Mouse (Mus musculus): ENCODE measurements at regions not wholly inside any gene's neighbourhood (a gene's known extent, or its start where the extent isn't known, plus 50 kb on each side); places are given as distances from the start of the nearest gene placed in this dataset.

GRCm38 (mm10) chr12:43852246-43852645 is 357.9 kb downstream of the Dnajb9 start:
- no peak for DNase-seq (ENCODE audit: low spot score in 2 of 2)

GRCm38 (mm10) chr12:43851264-43852009 is 358.7 kb downstream of the Dnajb9 start:
- no peak for DNase-seq (ENCODE audit: low spot score in 2 of 2)
- intact Hi-C loops (cut with DNase I): no loop called here

More at GRCm38 (mm10) chr12:43852246-43852645, 357.9 kb downstream of the Dnajb9 start:
- intact Hi-C loops (cut with DNase I): no loop called here

- DNase-seq (ENCODE audit: low spot score in 2 of 2): no peak
- intact Hi-C loops (cut with DNase I): no loop called here
These were observed 366.1 kb downstream of the Dnajb9 start for GRCm38 (mm10) chr12:43843907-43844537.

- no peak for DNase-seq (ENCODE audit: low spot score in 2 of 2)
- intact Hi-C loops (cut with DNase I): no loop called here
These were observed 378.1 kb downstream of the Dnajb9 start for GRCm38 (mm10) chr12:43831976-43832375.

GRCm38 (mm10) chr12:43828641-43829040 is 381.5 kb downstream of the Dnajb9 start:
- DNase-seq (ENCODE audit: low spot score in 2 of 2): no peak
- intact Hi-C loops (cut with DNase I): loop anchor here (5.0 kb wide), 1 partner anchor 274 kb away; no protein-coding TSS in a partner anchor

GRCm38 (mm10) chr12:43827901-43828300 is 382.2 kb downstream of the Dnajb9 start:
- DNase-seq (ENCODE audit: low spot score in 2 of 2): no peak
- intact Hi-C loops (cut with DNase I): loop anchor here (5.0 kb wide), 1 partner anchor 274 kb away; no protein-coding TSS in a partner anchor

- peak; percentile 61 to 71 for DNase-seq (ENCODE audit: low spot score in 2 of 2)
- intact Hi-C loops (cut with DNase I): loop anchor here (5.0 kb wide), 1 partner anchor 275 kb away; no protein-coding TSS in a partner anchor
These were observed 382.8 kb downstream of the Dnajb9 start for GRCm38 (mm10) chr12:43827296-43827695.

- no peak for DNase-seq (ENCODE audit: low spot score in 2 of 2)
- intact Hi-C loops (cut with DNase I): no loop called here
These were observed 396.6 kb downstream of the Dnajb9 start for GRCm38 (mm10) chr12:43813559-43813958.

GRCm38 (mm10) chr12:43772766-43773165 is 437.4 kb downstream of the Dnajb9 start:
- DNase-seq (ENCODE audit: low spot score in 2 of 2): no peak
- intact Hi-C loops (cut with DNase I): no loop called here

- no peak for DNase-seq (ENCODE audit: low spot score in 2 of 2)
- intact Hi-C loops (cut with DNase I): no loop called here
These were observed 448.0 kb downstream of the Dnajb9 start for GRCm38 (mm10) chr12:43762151-43762550.

Measured in left cerebral cortex, postnatal 36 days (tissue).